Mouse (Mus musculus) midbrain, embryonic 14.5 days (tissue): ENCODE results near the gene Tmem53. TPM values are rescaled to one million over a fixed set of nuclear protein-coding genes. Genes with fewer than 3 reads are reported as not detected.

Experiments
- ATAC-seq: fragments of 200-750 bp; cut with Nextera tagmentation; 2 replicates; pipeline ENCODE4 v1.8.0; 2017; ENCODE audit warnings: moderate number of reproducible peaks, moderate library complexity; ENCODE audit not compliant: low FRiP score, low TSS enrichment
- DNase-seq: peaks from one replicate; pipeline ENCODE4 v3.0.0-alpha.2; 2015
- H3K27ac ChIP-seq: fragments of 300-500 bp; sonication (generic); replicated peaks from 2 replicates; pipeline ENCODE4 v1.5.1; 2014; ENCODE audit warnings: mild to moderate bottlenecking, low read depth, low read length, moderate library complexity
- H3K27me3 ChIP-seq: fragments of 300-500 bp; sonication (generic); 2 replicates; pipeline ENCODE4 v1.6.1; 2014; ENCODE audit warnings: low read length, control low read depth, mixed read lengths; ENCODE audit not compliant: control insufficient read depth, insufficient read depth
- H3K36me3 ChIP-seq: fragments of 300-500 bp; sonication (generic); 2 replicates; pipeline ENCODE4 v1.6.1; 2014; ENCODE audit warnings: low read length, control low read depth; ENCODE audit not compliant: control insufficient read depth, insufficient read depth
- H3K4me1 ChIP-seq: fragments of 300-500 bp; sonication (generic); 2 replicates; pipeline ENCODE4 v1.6.1; 2014; ENCODE audit warnings: mild to moderate bottlenecking, antibody characterized with exemption, low read length, control low read depth; ENCODE audit not compliant: control insufficient read depth, insufficient read depth
- H3K4me2 ChIP-seq: fragments of 300-500 bp; sonication (generic); 2 replicates; pipeline ENCODE4 v1.6.1; 2014; ENCODE audit warnings: mild to moderate bottlenecking, low read length, moderate library complexity
- H3K4me3 ChIP-seq: fragments of 300-500 bp; sonication (generic); replicated peaks from 2 replicates; pipeline ENCODE4 v1.5.1; 2014; ENCODE audit warnings: low read depth, low read length
- H3K9ac ChIP-seq: fragments of 300-500 bp; sonication (generic); replicated peaks from 2 replicates; pipeline ENCODE4 v1.6.1; 2014; ENCODE audit warnings: mild to moderate bottlenecking, low read length, moderate library complexity
- H3K9me3 ChIP-seq: fragments of 300-500 bp; sonication (generic); 2 replicates; pipeline ENCODE4 v1.6.1; 2016; ENCODE audit warnings: low read length, control low read depth, mixed read lengths; ENCODE audit not compliant: control insufficient read depth
- WGBS: fragments of 180-500 bp; shearing (Covaris S2); extraction: QIAGEN DNeasy Blood & Tissue Kit; methylation state at CpG from one replicate; pipeline ENCODE4 v1.1.7; 2014; 5-methylcytosine and 5-hydroxymethylcytosine counted together
- polyA plus RNA-seq: library from polyadenylated mRNA; unstranded; fragments of >200 nt; fragmentation: Nextera tagmentation; extraction: Ambion mirVana; gene quantifications from 2 replicates; pipeline ENCODE4 v1.2.1, GENCODE M21; 2014

Tmem53 gene
- polyA plus RNA-seq, 1 experiment from 2014 or later: 12.2 TPM

DNA sequence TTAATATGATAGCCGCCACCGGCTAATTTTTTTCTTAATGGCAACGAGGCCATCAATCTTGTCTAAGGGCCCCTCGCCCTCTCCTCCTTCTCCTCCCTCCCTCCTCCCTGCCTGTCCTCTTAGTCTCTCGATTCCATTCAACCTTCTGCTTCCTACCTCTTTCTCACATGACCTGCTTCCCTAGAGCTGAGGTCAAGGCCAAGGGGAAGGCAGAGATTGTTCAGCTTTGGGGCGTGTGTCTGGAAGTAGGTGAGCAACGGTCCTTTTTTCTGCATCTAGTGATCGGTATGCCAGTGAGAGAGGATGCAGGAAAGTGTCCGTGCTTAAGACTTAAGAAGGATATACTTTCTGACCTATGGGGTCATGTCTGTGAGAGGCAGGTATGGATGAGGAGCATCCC lies 46.1 kb downstream of the Tmem53 start:
- Histone ChIP-seq H3K27ac (no peak overlapping the region), H3K27me3 (peaks cover 19% of the 10 kb centered on the region), H3K36me3 (no peaks in the 10 kb centered on the region), H3K4me1 (0 out of 2 replicates have a peak, but pooled peaks cover 10% of the 10 kb centered on the region), H3K9me3 (no peaks in the 10 kb centered on the region), H3K4me3 (no peak overlapping the region), H3K4me2 (no peak overlapping the region), H3K9ac (no peak overlapping the region)
- 79% methylated on average over 9 of the region's 9 CpGs for WGBS
- DNase-seq (no peak), ATAC-seq (no peak)

GRCm38 (mm10) chr4:117299921-117300320 lies 48.2 kb downstream of the Tmem53 start:
- Histone ChIP-seq H3K36me3 (no peaks in the 10 kb centered on the region), H3K9ac (no peak overlapping the region; the same call in 1 of the 2 replicates), H3K27ac (no peak overlapping the region), H3K4me2 (no peak overlapping the region), H3K4me3 (no peak overlapping the region), H3K4me1 (peaks cover 17% of the 10 kb centered on the region; the same call in 1 of the 2 replicates), H3K27me3 (peaks cover 38% of the 10 kb centered on the region), H3K9me3 (no peaks in the 10 kb centered on the region)
- no peak for ATAC-seq
- DNase-seq: no peak
- WGBS: 52% methylated on average over 10 of the region's 10 CpGs

GRCm38 (mm10) chr4:117302027-117302806 lies 50.5 kb downstream of the Tmem53 start:
- peaks cover 53% of the 10 kb centered on the region for H3K27me3 ChIP-seq
- DNase-seq: no peak
- H3K4me2 ChIP-seq: no peak overlapping the region
- peaks cover 14% of the 10 kb centered on the region; the same call in 1 of the 2 replicates for H3K4me1 ChIP-seq
- WGBS: 34% methylated on average over 14 of the region's 14 CpGs
- no peaks in the 10 kb centered on the region for H3K36me3 ChIP-seq
- no peaks in the 10 kb centered on the region for H3K9me3 ChIP-seq
- ATAC-seq: no peak
- no peak overlapping the region for H3K9ac ChIP-seq
- H3K27ac ChIP-seq: no peak overlapping the region
- H3K4me3 ChIP-seq: no peak overlapping the region

- peaks cover 53% of the 10 kb centered on the region for H3K27me3 ChIP-seq
Measured at GRCm38 (mm10) chr4:117303581-117304238, 52.0 kb downstream of the Tmem53 start.

GRCm38 (mm10) chr4:117304239-117305025 lies 52.7 kb downstream of the Tmem53 start:
- ATAC-seq (no peak), DNase-seq (peak; percentile 66)
- no peaks in the 10 kb centered on the region for H3K9me3 ChIP-seq
- no peaks in the 10 kb centered on the region for H3K36me3 ChIP-seq
- H3K27ac ChIP-seq: no peak overlapping the region
- H3K4me2 ChIP-seq: peak overlapping the region; percentile 64
- peaks cover 14% of the 10 kb centered on the region; the same call in 1 of the 2 replicates for H3K4me1 ChIP-seq
- H3K4me3 ChIP-seq: peak overlapping the region; percentile 37
- WGBS: 3% methylated on average over 54 of the region's 54 CpGs
- peak overlapping the region; percentile 55 for H3K9ac ChIP-seq
- H3K27me3 ChIP-seq: peaks cover 53% of the 10 kb centered on the region

More at GRCm38 (mm10) chr4:117303581-117304238, 52.0 kb downstream of the Tmem53 start:
- Histone ChIP-seq H3K9me3 (no peaks in the 10 kb centered on the region), H3K9ac (peak overlapping the region; percentile 55), H3K4me3 (peak overlapping the region; percentile 37), H3K36me3 (no peaks in the 10 kb centered on the region), H3K27ac (no peak overlapping the region), H3K4me1 (peaks cover 14% of the 10 kb centered on the region; the same call in 1 of the 2 replicates), H3K4me2 (peak overlapping the region; percentile 64)
- ATAC-seq: no peak
- no peak for DNase-seq
- WGBS: 12% methylated on average over 30 of the region's 30 CpGs

GRCm38 (mm10) chr4:117305461-117305860 lies 53.7 kb downstream of the Tmem53 start:
- ATAC-seq: no peak
- H3K9ac ChIP-seq: no peak overlapping the region
- no peak overlapping the region for H3K27ac ChIP-seq
- H3K4me1 ChIP-seq: peaks cover 7% of the 10 kb centered on the region; the same call in 1 of the 2 replicates
- H3K4me3 ChIP-seq: no peak overlapping the region
- H3K9me3 ChIP-seq: no peaks in the 10 kb centered on the region
- no peak overlapping the region for H3K4me2 ChIP-seq
- H3K27me3 ChIP-seq: peaks cover 53% of the 10 kb centered on the region
- H3K36me3 ChIP-seq: no peaks in the 10 kb centered on the region
- no peak for DNase-seq
- 71% methylated on average over 7 of the region's 7 CpGs for WGBS

GRCm38 (mm10) chr4:117307270-117307669 lies 55.5 kb downstream of the Tmem53 start:
- no peak overlapping the region for H3K4me3 ChIP-seq
- H3K4me2 ChIP-seq: no peak overlapping the region
- H3K27ac ChIP-seq: no peak overlapping the region
- WGBS: 70% methylated on average over 6 of the region's 6 CpGs
- no peaks in the 10 kb centered on the region for H3K9me3 ChIP-seq
- no peak overlapping the region for H3K9ac ChIP-seq
- ATAC-seq (no peak), DNase-seq (no peak)
- peaks cover 43% of the 10 kb centered on the region for H3K27me3 ChIP-seq
- H3K4me1 ChIP-seq: peaks cover 13% of the 10 kb centered on the region; the same call in 1 of the 2 replicates
- H3K36me3 ChIP-seq: no peaks in the 10 kb centered on the region

DNA sequence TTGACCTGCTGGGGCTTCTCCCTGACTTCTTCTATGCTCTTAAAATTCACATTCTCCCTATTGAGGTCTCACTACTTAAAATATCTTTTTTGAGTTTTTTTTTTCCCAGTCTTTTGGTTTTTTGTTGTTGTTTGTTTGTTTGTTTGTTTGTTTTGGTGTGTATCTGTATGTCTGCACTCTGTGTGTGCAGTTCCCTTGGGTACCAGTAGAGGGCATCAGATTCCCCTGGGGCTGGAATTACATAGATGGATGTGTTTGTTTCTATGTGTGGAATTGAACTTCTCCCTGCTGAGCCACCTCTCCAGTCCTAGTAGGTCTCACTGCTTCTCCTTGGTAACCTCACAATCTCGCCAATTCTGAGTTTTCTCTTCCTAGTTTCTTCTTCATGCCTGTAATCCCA lies 57.7 kb downstream of the Tmem53 start:
- Histone ChIP-seq H3K4me3 (no peak overlapping the region), H3K36me3 (no peaks in the 10 kb centered on the region), H3K4me2 (no peak overlapping the region), H3K27ac (no peak overlapping the region), H3K9me3 (no peaks in the 10 kb centered on the region), H3K27me3 (peaks cover 40% of the 10 kb centered on the region), H3K4me1 (peaks cover 18% of the 10 kb centered on the region), H3K9ac (no peak overlapping the region)
- DNase-seq (no peak), ATAC-seq (no peak)
- 75% methylated on average over 1 of the region's 1 CpGs for WGBS
